Mouse (Mus musculus): ENCODE measurements around the gene 3110082I17Rik. TPM values are rescaled to one million over a fixed set of nuclear protein-coding genes. Genes with fewer than 3 reads are reported as not detected.

Gene 3110082I17Rik
- total and polyA plus RNA-seq, 2 experiments from 2014 or later, result 4.3 to 14.9 TPM

DNA sequence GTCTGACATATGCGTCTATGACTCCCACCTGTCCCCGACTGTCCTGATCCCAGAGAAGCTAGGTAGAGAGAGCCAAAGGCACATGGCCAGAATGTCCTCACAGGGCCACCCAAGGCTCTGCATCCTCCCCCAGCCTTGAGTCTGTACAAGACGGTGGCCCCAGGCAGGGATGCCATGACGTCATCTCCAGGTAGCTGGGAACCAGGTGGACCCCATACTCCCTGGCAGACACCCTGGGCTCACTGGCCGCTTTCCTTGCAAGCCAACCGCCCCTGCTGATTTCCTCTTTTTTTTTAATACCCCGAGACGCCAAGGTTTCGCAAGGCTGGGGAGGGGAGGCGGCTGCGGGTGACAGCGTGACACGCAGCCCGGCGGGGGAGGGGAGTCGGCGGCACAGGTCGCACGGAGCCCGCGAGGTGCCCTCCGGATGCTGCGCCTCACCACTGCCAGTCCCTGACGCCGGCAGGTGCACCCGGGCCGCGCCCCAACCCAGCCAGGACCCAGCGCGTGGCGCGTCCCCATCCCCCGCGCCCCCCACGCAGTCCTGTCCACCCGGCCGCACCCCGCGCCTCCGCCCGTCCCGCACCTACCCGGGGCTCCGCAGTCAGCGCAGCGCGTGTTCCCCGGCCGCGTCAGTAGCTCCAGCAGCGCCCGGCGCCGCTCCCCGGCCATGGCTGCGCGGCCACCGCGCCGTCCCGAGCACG, 135.5 kb downstream of the 3110082I17Rik start:
- Histone ChIP-seq H3K4me1 (ENCODE audit: insufficient read depth, low read length) (peaks cover 5% of the 10 kb centered on the region), H3K27me3 (ENCODE audit: insufficient read depth, low read length) (no peaks in the 10 kb centered on the region), H3K4me3 (ENCODE audit: low read depth, low read length) (peak overlapping the region; percentile 91), H3K36me3 (ENCODE audit: insufficient read depth, low read length) (peaks cover 3% of the 10 kb centered on the region; the same call in 1 of the 2 replicates), H3K9ac (replicated peaks; ENCODE audit: low read length, poor library complexity, severe bottlenecking) (peak overlapping the region; percentile 95), H3K4me2 (ENCODE audit: low read depth, low read length, poor library complexity, severe bottlenecking) (peak overlapping the region; percentile 80), H3K27ac (ENCODE audit: low read depth, low read length) (peak overlapping the region; percentile 85), H3K9me3 (ENCODE audit: low read length) (no peaks in the 10 kb centered on the region)
- under 1% methylated on average over 35 of the region's 62 CpGs for WGBS
- no peak for TF ChIP-seq CTCF (IDR thresholded peaks at IDR 0.05)
- DNase-seq (ENCODE audit: low spot score), result peak; percentile 51
- ATAC-seq (ENCODE audit: low FRiP score), result peak; percentile 58

DNA sequence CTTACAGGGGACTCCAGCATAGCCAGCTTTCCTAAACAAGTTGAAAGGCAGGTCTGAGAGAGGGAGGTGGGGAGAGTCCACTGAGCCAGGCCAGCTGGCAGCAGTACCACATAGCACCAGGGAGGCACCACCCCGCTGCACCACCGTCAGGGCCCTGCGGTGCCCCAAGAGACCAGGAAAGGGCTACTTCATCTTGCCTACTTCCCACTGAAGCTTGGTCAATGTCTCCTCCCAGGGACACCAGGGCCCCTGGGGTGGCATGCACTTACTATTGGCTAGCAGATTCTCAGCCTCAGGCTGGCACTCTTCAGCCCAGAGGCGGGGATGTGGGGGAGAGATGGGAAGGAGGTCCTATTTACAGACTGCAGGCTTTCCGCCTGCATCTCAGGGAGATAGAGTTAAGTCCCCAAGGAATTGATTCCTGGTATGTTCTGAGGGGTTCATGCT, 136.3 kb downstream of the 3110082I17Rik start:
- ATAC-seq (ENCODE audit: low FRiP score), result 0 out of 2 replicates have a peak, but pooled peaks have one; percentile 28
- H3K9ac ChIP-seq (replicated peaks; ENCODE audit: low read length, poor library complexity, severe bottlenecking), result peak overlapping the region; percentile 95
- H3K27ac ChIP-seq (ENCODE audit: low read depth, low read length), result peak overlapping the region; percentile 85
- H3K27me3 ChIP-seq (ENCODE audit: insufficient read depth, low read length), result no peaks in the 10 kb centered on the region
- peaks cover 5% of the 10 kb centered on the region for H3K4me1 ChIP-seq (ENCODE audit: insufficient read depth, low read length)
- H3K4me2 ChIP-seq (ENCODE audit: low read depth, low read length, poor library complexity, severe bottlenecking), result peak overlapping the region; percentile 80
- peaks cover 3% of the 10 kb centered on the region; the same call in 1 of the 2 replicates for H3K36me3 ChIP-seq (ENCODE audit: insufficient read depth, low read length)
- 35% methylated on average over 5 of the region's 5 CpGs for WGBS
- H3K9me3 ChIP-seq (ENCODE audit: low read length), result no peaks in the 10 kb centered on the region
- H3K4me3 ChIP-seq (ENCODE audit: low read depth, low read length), result peak overlapping the region; percentile 91
- TF ChIP-seq CTCF (IDR thresholded peaks at IDR 0.05), result no peak
- peak; percentile 44 for DNase-seq (ENCODE audit: low spot score)

DNA sequence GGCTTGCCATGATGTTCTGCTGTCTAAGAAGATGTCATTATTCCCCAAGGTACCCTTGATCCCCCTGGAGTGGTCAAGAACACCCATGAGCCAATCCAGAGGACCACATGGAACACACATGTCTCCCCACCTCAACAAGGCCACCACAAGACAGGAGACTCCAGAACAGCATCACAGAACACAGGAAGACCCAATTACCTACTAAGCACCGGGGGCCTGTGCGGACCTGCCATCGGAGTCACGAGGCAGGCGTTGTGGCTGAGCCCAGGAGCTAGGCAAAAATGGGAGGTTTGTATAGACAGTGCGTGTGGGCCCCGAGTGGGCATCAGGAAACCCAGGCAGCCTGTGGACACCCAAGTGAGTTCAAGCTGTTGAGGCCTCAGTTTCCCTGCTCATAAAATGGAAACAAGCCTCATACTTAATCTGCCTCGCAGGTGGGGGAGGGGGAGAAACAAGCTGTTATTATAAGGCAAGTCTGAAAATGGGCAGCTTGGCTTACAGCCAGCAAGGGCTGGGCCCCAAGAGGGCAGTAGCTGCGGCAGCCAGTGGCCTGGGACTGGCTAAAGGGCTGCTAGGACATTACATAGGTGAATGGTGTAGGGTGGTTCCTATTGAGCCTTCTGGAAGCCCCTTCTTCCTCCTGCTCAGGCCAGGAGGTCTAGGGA, 136.9 kb downstream of the 3110082I17Rik start:
- TF ChIP-seq CTCF (IDR thresholded peaks at IDR 0.05), result no peak
- H3K9ac ChIP-seq (replicated peaks; ENCODE audit: low read length, poor library complexity, severe bottlenecking), result no peak overlapping the region

DNA sequence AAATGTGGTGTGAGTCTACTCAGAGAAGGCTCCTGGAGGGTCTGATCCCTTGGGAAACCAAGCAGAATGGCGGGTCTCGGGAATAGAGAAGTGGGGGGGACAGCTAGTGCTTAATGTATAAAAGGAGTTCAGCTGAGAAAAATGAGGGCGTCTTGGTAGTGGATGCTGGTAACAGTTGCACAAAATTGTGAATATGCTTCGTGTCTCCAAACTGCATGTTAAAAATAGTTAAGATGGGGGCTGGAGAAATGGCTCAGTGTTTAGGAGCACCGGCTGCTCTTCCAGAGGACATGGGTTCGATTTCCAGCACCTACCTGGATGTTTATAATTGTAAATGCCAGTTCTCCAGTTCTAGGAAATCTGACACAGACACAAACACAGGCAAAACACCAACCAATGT, 139.0 kb downstream of the 3110082I17Rik start:
- Histone ChIP-seq H3K9ac (replicated peaks; ENCODE audit: low read length, poor library complexity, severe bottlenecking) (no peak overlapping the region), H3K9me3 (ENCODE audit: low read length) (no peaks in the 10 kb centered on the region), H3K27ac (ENCODE audit: low read depth, low read length) (no peak overlapping the region), H3K4me1 (ENCODE audit: insufficient read depth, low read length) (peaks cover 5% of the 10 kb centered on the region), H3K4me2 (ENCODE audit: low read depth, low read length, poor library complexity, severe bottlenecking) (no peak overlapping the region), H3K4me3 (ENCODE audit: low read depth, low read length) (no peak overlapping the region), H3K27me3 (ENCODE audit: insufficient read depth, low read length) (no peaks in the 10 kb centered on the region), H3K36me3 (ENCODE audit: insufficient read depth, low read length) (peaks cover 6% of the 10 kb centered on the region; the same call in 1 of the 2 replicates)
- TF ChIP-seq CTCF (IDR thresholded peaks at IDR 0.05), result no peak
- WGBS, result 85% methylated on average over 6 of the region's 6 CpGs
- DNase-seq (ENCODE audit: low spot score) (no peak), ATAC-seq (ENCODE audit: low FRiP score) (no peak)

More for the DNA sequence above, 136.9 kb downstream of the 3110082I17Rik start:
- H3K4me2 ChIP-seq (ENCODE audit: low read depth, low read length, poor library complexity, severe bottlenecking), result peak overlapping the region; percentile 80
- H3K27ac ChIP-seq (ENCODE audit: low read depth, low read length), result no peak overlapping the region
- ATAC-seq (ENCODE audit: low FRiP score), result no peak
- no peaks in the 10 kb centered on the region for H3K27me3 ChIP-seq (ENCODE audit: insufficient read depth, low read length)
- H3K4me1 ChIP-seq (ENCODE audit: insufficient read depth, low read length), result peaks cover 5% of the 10 kb centered on the region
- H3K36me3 ChIP-seq (ENCODE audit: insufficient read depth, low read length), result peaks cover 3% of the 10 kb centered on the region; the same call in 1 of the 2 replicates
- no peak for DNase-seq (ENCODE audit: low spot score)
- H3K9me3 ChIP-seq (ENCODE audit: low read length), result no peaks in the 10 kb centered on the region
- WGBS, result 80% methylated on average over 9 of the region's 9 CpGs
- H3K4me3 ChIP-seq (ENCODE audit: low read depth, low read length), result peak overlapping the region; percentile 91

DNA sequence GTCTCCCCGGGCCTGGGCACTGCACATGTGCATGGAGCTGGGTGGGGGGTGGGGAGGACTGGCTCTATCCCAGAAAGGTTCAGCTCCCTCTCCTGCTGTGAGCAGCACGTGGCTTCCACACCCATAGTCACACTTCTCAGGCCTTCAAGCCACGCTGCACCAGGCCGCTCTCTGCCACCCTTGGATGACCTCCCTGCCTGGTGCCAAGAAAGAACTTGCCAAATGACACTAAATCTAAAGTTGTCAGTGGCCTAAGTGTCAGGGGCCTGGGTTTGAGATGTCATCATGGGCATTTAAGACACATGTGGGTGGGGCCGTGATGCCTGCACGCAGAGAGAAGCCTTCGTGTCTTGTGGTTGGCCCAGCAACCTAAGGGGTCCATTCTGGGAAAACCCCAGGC, 139.9 kb downstream of the 3110082I17Rik start:
- Histone ChIP-seq H3K9ac (replicated peaks; ENCODE audit: low read length, poor library complexity, severe bottlenecking) (no peak overlapping the region), H3K4me3 (ENCODE audit: low read depth, low read length) (no peak overlapping the region), H3K4me1 (ENCODE audit: insufficient read depth, low read length) (peaks cover 5% of the 10 kb centered on the region), H3K36me3 (ENCODE audit: insufficient read depth, low read length) (peaks cover 6% of the 10 kb centered on the region; the same call in 1 of the 2 replicates), H3K9me3 (ENCODE audit: low read length) (no peaks in the 10 kb centered on the region), H3K27me3 (ENCODE audit: insufficient read depth, low read length) (no peaks in the 10 kb centered on the region), H3K27ac (ENCODE audit: low read depth, low read length) (no peak overlapping the region), H3K4me2 (ENCODE audit: low read depth, low read length, poor library complexity, severe bottlenecking) (no peak overlapping the region)
- no peak for DNase-seq (ENCODE audit: low spot score)
- TF ChIP-seq CTCF (IDR thresholded peaks at IDR 0.05), result no peak
- WGBS, result 72% methylated on average over 7 of the region's 7 CpGs
- ATAC-seq (ENCODE audit: low FRiP score), result no peak
